17 mouse cellular contexts compared by ENCODE assay signal in genomic region chr15:85698345-85699034, GRCm38 (mm10). TPM values are rescaled to one million over a fixed set of nuclear protein-coding genes. Genes with fewer than 3 reads are reported as not detected.
DNase-seq lines count a peak whose midpoint lies in the region; ATAC-seq lines count a peak whose summit lies in the region.
"Had no signal": no experiment of that assay in that cellular context is flagged by ENCODE, and none has a peak within 500 bp of the region (broad histone marks: within the 10 kb centered on the region; RNA-seq: fewer than 3 reads in every experiment).

No protein-coding gene starts in this region.

- peaks cover 97% of the 10 kb centered on the region for H3K36me3 ChIP-seq in kidney, embryonic 15.5 days
- no peaks in the 10 kb centered on the region for H3K36me3 ChIP-seq in midbrain, embryonic 11.5 days (ENCODE audit: control insufficient read depth, insufficient read depth, low read length)

- DNase-seq in cerebellum, adult 11 months: peak; percentile 26
- peak; percentile 72 for DNase-seq in kidney, adult 11 months
- DNase-seq in A20 (ENCODE audit: low read depth, low spot score): peak; percentile 65
- DNase-seq in midbrain, embryonic 11.5 days (ENCODE audit: low spot score, missing footprints): no peak
- DNase-seq in gastrocnemius, postnatal 14 days: no peak
- DNase-seq: right cerebral cortex, postnatal 14 days; thymus, postnatal 36 days had no signal

- no peak overlapping the region for H3K27ac ChIP-seq in kidney, embryonic 15.5 days
- H3K27ac ChIP-seq in midbrain, embryonic 11.5 days (ENCODE audit: low read depth, low read length): no peak overlapping the region
- H3K27ac ChIP-seq: embryonic facial prominence, embryonic 13.5 days; lung, embryonic 15.5 days; midbrain, embryonic 12.5 days; neural tube, embryonic 12.5 days; stomach, embryonic 15.5 days had no signal

- H3K9me3 ChIP-seq in kidney, embryonic 15.5 days (replicated peaks): no peaks in the 10 kb centered on the region
- no peaks in the 10 kb centered on the region for H3K9me3 ChIP-seq in midbrain, embryonic 11.5 days (ENCODE audit: control insufficient read depth, low read length)
- H3K9me3 ChIP-seq: embryonic facial prominence, embryonic 13.5 days; forebrain, embryonic 15.5 days; lung, embryonic 15.5 days; midbrain, embryonic 12.5 days; neural tube, embryonic 12.5 days; stomach, embryonic 15.5 days had no signal

- H3K4me3 ChIP-seq in kidney, embryonic 15.5 days (replicated peaks): no peak overlapping the region
- no peak overlapping the region for H3K4me3 ChIP-seq in midbrain, embryonic 11.5 days (ENCODE audit: low read depth, low read length)
- H3K4me3 ChIP-seq: embryonic facial prominence, embryonic 13.5 days; forebrain, embryonic 15.5 days; lung, embryonic 15.5 days; midbrain, embryonic 12.5 days; neural tube, embryonic 12.5 days; stomach, embryonic 15.5 days had no signal

- ATAC-seq in cerebellum, adult (ENCODE audit: insufficient number of reproducible peaks, low FRiP score, low TSS enrichment): no peak
- no peak for ATAC-seq in kidney, embryonic 15.5 days (replicated peaks; ENCODE audit: low FRiP score)
- ATAC-seq in erythroblast, adult 5-6 weeks (replicated peaks; ENCODE audit: low FRiP score, poor library complexity, severe bottlenecking): peak; percentile 68
- ATAC-seq in midbrain, embryonic 11.5 days (ENCODE audit: low FRiP score): no peak
- ATAC-seq: forebrain, embryonic 15.5 days had no signal

- H3K27me3 ChIP-seq in kidney, embryonic 15.5 days: no peaks in the 10 kb centered on the region
- H3K27me3 ChIP-seq in midbrain, embryonic 11.5 days (ENCODE audit: control insufficient read depth, insufficient read depth, low read length): no peaks in the 10 kb centered on the region
- H3K27me3 ChIP-seq: embryonic facial prominence, embryonic 13.5 days; forebrain, embryonic 15.5 days; lung, embryonic 15.5 days; stomach, embryonic 15.5 days had no signal

- no peak overlapping the region for H3K9ac ChIP-seq in kidney, embryonic 15.5 days
- no peak overlapping the region for H3K9ac ChIP-seq in midbrain, embryonic 11.5 days (ENCODE audit: low read length)
- H3K9ac ChIP-seq: embryonic facial prominence, embryonic 13.5 days; forebrain, embryonic 15.5 days; lung, embryonic 15.5 days; midbrain, embryonic 12.5 days; neural tube, embryonic 12.5 days; stomach, embryonic 15.5 days had no signal

- peaks cover 30% of the 10 kb centered on the region for H3K4me1 ChIP-seq in kidney, embryonic 15.5 days
- no peaks in the 10 kb centered on the region for H3K4me1 ChIP-seq in midbrain, embryonic 11.5 days (ENCODE audit: control insufficient read depth, insufficient read depth, low read length)
- H3K4me1 ChIP-seq: midbrain, embryonic 12.5 days; stomach, embryonic 15.5 days had no signal

- intact Hi-C loops in gastrocnemius, postnatal 14 days (cut with DNase I; ENCODE audit: low total_unique reads): no loop called here

- no peak overlapping the region for H3K4me2 ChIP-seq in kidney, embryonic 15.5 days
- H3K4me2 ChIP-seq in midbrain, embryonic 11.5 days: no peak overlapping the region
- H3K4me2 ChIP-seq: embryonic facial prominence, embryonic 13.5 days; forebrain, embryonic 15.5 days; lung, embryonic 15.5 days; midbrain, embryonic 12.5 days; neural tube, embryonic 12.5 days; stomach, embryonic 15.5 days had no signal

- WGBS in kidney, embryonic 15.5 days: 84% methylated on average over 14 of the region's 14 CpGs
- 89% methylated on average over 14 of the region's 14 CpGs for WGBS in midbrain, embryonic 11.5 days

RNA-seq across cellular contexts. Expression of gene Ppara, which starts 36.3 kb away (rescaled TPM):
- 3.9 and 5.0 TPM in 2 replicates for polyA plus RNA-seq in kidney, embryonic 15.5 days (2015; fragmentation: Nextera tagmentation; extraction: Ambion mirVana)
- not detected in 2 replicates for total RNA-seq in erythroblast, adult 5-6 weeks (2015; ENCODE audit: low replicate concordance)
- total RNA-seq in erythroblast, adult 5-6 weeks (2017; ENCODE audit: low replicate concordance): not detected in 2 replicates
- 0.62 and 0.92 TPM in 2 replicates for polyA plus RNA-seq in midbrain, embryonic 11.5 days (2014; fragmentation: Nextera tagmentation; extraction: Ambion mirVana)
- 10 to 100 TPM in 1 of 2 experiments, 1 to 10 TPM in 1; 6.3 to 16.3 TPM for total RNA-seq in gastrocnemius, postnatal 14 days (2021)
- total RNA-seq: hematopoietic stem cell, adult 5-6 weeks had no signal

Comparison
In these comparisons a context has a peak if more than half of its experiments do, and no peak if none do; other contexts are left out.
1. DNase-seq: peak in cerebellum, adult 11 months (single experiment), kidney, adult 11 months (single experiment) and A20 (single experiment); none in midbrain, embryonic 11.5 days (single experiment) and gastrocnemius, postnatal 14 days (single experiment).
2. RNA of gene Ppara, which starts 36.3 kb away (total RNA-seq): 6.3 to 16.3 TPM in gastrocnemius, postnatal 14 days; not detected in erythroblast, adult 5-6 weeks; every median in the first group is over 4 times any median in the second.